Mouse (Mus musculus): ENCODE results near the gene Scrn3. TPM values are rescaled to one million over a fixed set of nuclear protein-coding genes. Genes with fewer than 3 reads are reported as not detected.

Gene Scrn3
- polyA plus RNA-seq, 1 experiment from 2014 or later, result 8.7 TPM

DNA sequence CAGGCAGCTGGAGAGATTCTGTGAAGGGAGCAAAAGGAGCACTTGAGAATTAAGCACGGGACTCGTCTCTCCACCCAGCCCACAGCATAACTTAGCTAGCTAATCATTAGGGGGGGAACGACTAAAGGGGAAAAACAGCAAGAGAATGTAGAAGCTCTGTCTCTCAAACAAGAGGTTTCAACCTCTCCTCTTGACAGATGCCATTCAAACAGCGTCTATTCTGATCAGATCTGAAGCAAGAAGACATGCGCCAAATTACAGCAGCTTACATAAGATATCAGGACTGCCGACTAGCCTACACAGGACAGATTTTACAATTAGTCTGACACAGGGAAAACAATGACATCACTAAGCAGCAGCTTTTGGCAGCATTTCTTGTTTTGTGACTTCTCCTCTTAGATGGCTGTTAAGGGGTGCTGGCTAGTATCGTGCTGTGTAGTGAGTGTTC lies 39.5 kb downstream of the Scrn3 start:
- ATAC-seq, result peak; percentile 88
- Histone ChIP-seq H3K27ac (ENCODE audit: low read length) (peak overlapping the region; percentile 65), H3K4me3 (replicated peaks; ENCODE audit: low read length) (no peak overlapping the region; the same call in 1 of the 2 replicates), H3K4me2 (ENCODE audit: low read length) (peak overlapping the region; percentile 38), H3K36me3 (ENCODE audit: control insufficient read depth, insufficient read depth) (no peaks in the 10 kb centered on the region), H3K9me3 (ENCODE audit: control insufficient read depth, low read length) (no peaks in the 10 kb centered on the region), H3K27me3 (replicated peaks; ENCODE audit: control insufficient read depth, insufficient read depth, low read length) (no peaks in the 10 kb centered on the region), H3K9ac (replicated peaks; ENCODE audit: low read depth, low read length) (no peak overlapping the region), H3K4me1 (replicated peaks; ENCODE audit: control insufficient read depth, insufficient read depth, low read length) (peaks cover 15% of the 10 kb centered on the region)
- 9% methylated on average over 7 of the region's 7 CpGs for WGBS

GRCm38 (mm10) chr2:73357004-73357403 lies 44.6 kb downstream of the Scrn3 start:
- H3K27me3 ChIP-seq (replicated peaks; ENCODE audit: control insufficient read depth, insufficient read depth, low read length), result no peaks in the 10 kb centered on the region
- no peak overlapping the region for H3K4me3 ChIP-seq (replicated peaks; ENCODE audit: low read length)
- H3K36me3 ChIP-seq (ENCODE audit: control insufficient read depth, insufficient read depth), result no peaks in the 10 kb centered on the region
- WGBS, result 82% methylated on average over 18 of the region's 18 CpGs
- no peak overlapping the region for H3K9ac ChIP-seq (replicated peaks; ENCODE audit: low read depth, low read length)
- H3K9me3 ChIP-seq (ENCODE audit: control insufficient read depth, low read length), result no peaks in the 10 kb centered on the region
- H3K4me2 ChIP-seq (ENCODE audit: low read length), result no peak overlapping the region
- H3K27ac ChIP-seq (ENCODE audit: low read length), result no peak overlapping the region
- ATAC-seq, result no peak
- H3K4me1 ChIP-seq (replicated peaks; ENCODE audit: control insufficient read depth, insufficient read depth, low read length), result peaks cover 3% of the 10 kb centered on the region

- H3K9me3 ChIP-seq (ENCODE audit: control insufficient read depth, low read length), result no peaks in the 10 kb centered on the region
- H3K27me3 ChIP-seq (replicated peaks; ENCODE audit: control insufficient read depth, insufficient read depth, low read length), result no peaks in the 10 kb centered on the region
- ATAC-seq, result no peak
- no peaks in the 10 kb centered on the region for H3K4me1 ChIP-seq (replicated peaks; ENCODE audit: control insufficient read depth, insufficient read depth, low read length)
- H3K4me2 ChIP-seq (ENCODE audit: low read length), result no peak overlapping the region
- 91% methylated on average over 5 of the region's 5 CpGs for WGBS
- no peak overlapping the region for H3K4me3 ChIP-seq (replicated peaks; ENCODE audit: low read length)
- no peak overlapping the region for H3K27ac ChIP-seq (ENCODE audit: low read length)
- H3K9ac ChIP-seq (replicated peaks; ENCODE audit: low read depth, low read length), result no peak overlapping the region
- no peaks in the 10 kb centered on the region for H3K36me3 ChIP-seq (ENCODE audit: control insufficient read depth, insufficient read depth)
Measured at GRCm38 (mm10) chr2:73359941-73360340, 47.5 kb downstream of the Scrn3 start.

DNA sequence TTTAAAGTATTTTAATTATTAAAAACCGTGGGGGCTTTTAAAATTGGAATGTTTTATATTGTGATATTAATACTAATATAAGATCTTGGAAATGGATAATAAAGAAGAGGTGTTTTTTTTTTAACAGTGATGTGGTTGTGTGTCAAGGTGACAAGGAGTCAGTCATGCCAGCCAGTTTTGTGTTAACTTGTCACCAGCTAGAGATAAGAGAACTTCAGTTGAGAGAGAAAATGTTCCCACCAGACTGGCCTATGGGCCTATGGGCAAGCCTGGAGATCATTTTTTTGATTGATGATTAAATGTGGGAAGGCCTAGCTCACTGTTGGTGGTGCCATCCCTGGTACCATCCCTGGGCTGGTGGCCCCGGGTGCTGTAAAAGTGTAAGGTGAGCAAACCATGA lies 48.1 kb downstream of the Scrn3 start:
- H3K9ac ChIP-seq (replicated peaks; ENCODE audit: low read depth, low read length), result no peak overlapping the region
- 83% methylated on average over 2 of the region's 2 CpGs for WGBS
- no peak overlapping the region for H3K4me3 ChIP-seq (replicated peaks; ENCODE audit: low read length)
- no peak overlapping the region for H3K4me2 ChIP-seq (ENCODE audit: low read length)
- no peak for ATAC-seq
- no peaks in the 10 kb centered on the region for H3K36me3 ChIP-seq (ENCODE audit: control insufficient read depth, insufficient read depth)
- no peaks in the 10 kb centered on the region for H3K4me1 ChIP-seq (replicated peaks; ENCODE audit: control insufficient read depth, insufficient read depth, low read length)
- H3K27ac ChIP-seq (ENCODE audit: low read length), result no peak overlapping the region
- H3K27me3 ChIP-seq (replicated peaks; ENCODE audit: control insufficient read depth, insufficient read depth, low read length), result no peaks in the 10 kb centered on the region
- no peaks in the 10 kb centered on the region for H3K9me3 ChIP-seq (ENCODE audit: control insufficient read depth, low read length)

DNA sequence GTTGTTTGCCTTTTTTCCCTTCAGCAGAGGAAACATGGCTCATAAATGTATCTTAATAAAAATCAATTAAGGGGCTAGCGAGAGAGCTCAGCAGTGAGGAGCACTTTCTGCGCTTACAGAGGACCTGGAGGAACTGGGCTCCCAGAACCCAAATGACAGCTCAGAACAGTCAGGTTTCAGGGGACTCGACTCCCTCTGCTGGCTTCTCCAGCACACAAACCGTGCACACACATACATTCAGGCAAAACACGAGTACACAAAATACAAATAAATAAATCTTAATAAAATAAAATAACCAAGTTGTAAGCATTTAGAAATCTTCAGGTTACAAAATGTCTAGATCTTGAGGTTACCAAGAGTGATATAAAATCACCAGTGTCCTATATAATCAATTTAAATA lies 51.0 kb downstream of the Scrn3 start:
- Histone ChIP-seq H3K4me2 (ENCODE audit: low read length) (no peak overlapping the region), H3K4me1 (replicated peaks; ENCODE audit: control insufficient read depth, insufficient read depth, low read length) (no peaks in the 10 kb centered on the region), H3K9me3 (ENCODE audit: control insufficient read depth, low read length) (no peaks in the 10 kb centered on the region), H3K27me3 (replicated peaks; ENCODE audit: control insufficient read depth, insufficient read depth, low read length) (no peaks in the 10 kb centered on the region), H3K36me3 (ENCODE audit: control insufficient read depth, insufficient read depth) (no peaks in the 10 kb centered on the region), H3K27ac (ENCODE audit: low read length) (no peak overlapping the region), H3K9ac (replicated peaks; ENCODE audit: low read depth, low read length) (no peak overlapping the region), H3K4me3 (replicated peaks; ENCODE audit: low read length) (no peak overlapping the region)
- ATAC-seq, result no peak
- WGBS, result 78% methylated on average over 5 of the region's 5 CpGs

- no peaks in the 10 kb centered on the region for H3K36me3 ChIP-seq (ENCODE audit: control insufficient read depth, insufficient read depth)
- no peak overlapping the region for H3K27ac ChIP-seq (ENCODE audit: low read length)
- H3K9ac ChIP-seq (replicated peaks; ENCODE audit: low read depth, low read length), result no peak overlapping the region
- H3K4me1 ChIP-seq (replicated peaks; ENCODE audit: control insufficient read depth, insufficient read depth, low read length), result no peaks in the 10 kb centered on the region
- 70% methylated on average over 9 of the region's 9 CpGs for WGBS
- H3K4me3 ChIP-seq (replicated peaks; ENCODE audit: low read length), result no peak overlapping the region
- no peaks in the 10 kb centered on the region for H3K9me3 ChIP-seq (ENCODE audit: control insufficient read depth, low read length)
- no peaks in the 10 kb centered on the region for H3K27me3 ChIP-seq (replicated peaks; ENCODE audit: control insufficient read depth, insufficient read depth, low read length)
- H3K4me2 ChIP-seq (ENCODE audit: low read length), result no peak overlapping the region
- no peak for ATAC-seq
Measured at GRCm38 (mm10) chr2:73371530-73372335, 59.3 kb downstream of the Scrn3 start.

GRCm38 (mm10) chr2:73378326-73378725 lies 65.9 kb downstream of the Scrn3 start:
- Histone ChIP-seq H3K4me3 (replicated peaks; ENCODE audit: low read length) (no peak overlapping the region), H3K36me3 (ENCODE audit: control insufficient read depth, insufficient read depth) (0 out of 2 replicates have a peak, but pooled peaks cover 3% of the 10 kb centered on the region), H3K9ac (replicated peaks; ENCODE audit: low read depth, low read length) (no peak overlapping the region), H3K4me2 (ENCODE audit: low read length) (no peak overlapping the region), H3K4me1 (replicated peaks; ENCODE audit: control insufficient read depth, insufficient read depth, low read length) (no peaks in the 10 kb centered on the region), H3K27ac (ENCODE audit: low read length) (no peak overlapping the region), H3K27me3 (replicated peaks; ENCODE audit: control insufficient read depth, insufficient read depth, low read length) (no peaks in the 10 kb centered on the region), H3K9me3 (ENCODE audit: control insufficient read depth, low read length) (no peaks in the 10 kb centered on the region)
- ATAC-seq, result peak; percentile 33; the same call in 1 of the 2 replicates
- 58% methylated on average over 5 of the region's 5 CpGs for WGBS

DNA sequence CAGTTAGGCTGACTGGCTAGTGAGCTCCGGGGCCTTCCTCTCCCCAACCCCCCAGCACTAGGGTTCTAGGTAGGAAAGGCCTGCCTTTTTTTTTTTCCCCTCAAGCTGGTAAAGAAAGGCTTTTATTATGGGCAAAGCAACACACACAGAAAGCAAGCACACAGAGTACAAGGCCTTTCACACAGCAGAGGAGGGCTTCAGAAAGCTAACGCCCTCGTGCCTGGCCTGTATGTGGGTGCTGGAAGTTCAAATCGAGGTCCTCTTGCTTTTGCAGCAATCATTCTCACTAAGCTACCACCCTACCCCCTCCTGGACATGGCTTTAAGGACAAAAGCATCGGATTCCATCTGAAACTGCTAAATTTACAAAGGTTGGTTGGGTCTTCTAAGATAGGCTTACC lies 67.3 kb downstream of the Scrn3 start:
- H3K4me2 ChIP-seq (ENCODE audit: low read length), result no peak overlapping the region
- H3K4me1 ChIP-seq (replicated peaks; ENCODE audit: control insufficient read depth, insufficient read depth, low read length), result no peaks in the 10 kb centered on the region
- no peak overlapping the region for H3K4me3 ChIP-seq (replicated peaks; ENCODE audit: low read length)
- no peaks in the 10 kb centered on the region for H3K27me3 ChIP-seq (replicated peaks; ENCODE audit: control insufficient read depth, insufficient read depth, low read length)
- no peak overlapping the region for H3K27ac ChIP-seq (ENCODE audit: low read length)
- ATAC-seq, result no peak
- 0 out of 2 replicates have a peak, but pooled peaks cover 3% of the 10 kb centered on the region for H3K36me3 ChIP-seq (ENCODE audit: control insufficient read depth, insufficient read depth)
- WGBS, result 82% methylated on average over 5 of the region's 5 CpGs
- no peak overlapping the region for H3K9ac ChIP-seq (replicated peaks; ENCODE audit: low read depth, low read length)
- H3K9me3 ChIP-seq (ENCODE audit: control insufficient read depth, low read length), result no peaks in the 10 kb centered on the region

GRCm38 (mm10) chr2:73380298-73380975 lies 68.0 kb downstream of the Scrn3 start:
- no peaks in the 10 kb centered on the region for H3K27me3 ChIP-seq (replicated peaks; ENCODE audit: control insufficient read depth, insufficient read depth, low read length)
- H3K9ac ChIP-seq (replicated peaks; ENCODE audit: low read depth, low read length), result no peak overlapping the region
- no peaks in the 10 kb centered on the region for H3K4me1 ChIP-seq (replicated peaks; ENCODE audit: control insufficient read depth, insufficient read depth, low read length)
- no peak for ATAC-seq
- no peak overlapping the region for H3K4me2 ChIP-seq (ENCODE audit: low read length)
- no peaks in the 10 kb centered on the region for H3K9me3 ChIP-seq (ENCODE audit: control insufficient read depth, low read length)
- H3K36me3 ChIP-seq (ENCODE audit: control insufficient read depth, insufficient read depth), result 0 out of 2 replicates have a peak, but pooled peaks cover 3% of the 10 kb centered on the region
- H3K27ac ChIP-seq (ENCODE audit: low read length), result no peak overlapping the region
- no peak overlapping the region for H3K4me3 ChIP-seq (replicated peaks; ENCODE audit: low read length)
- 94% methylated on average over 9 of the region's 9 CpGs for WGBS

Measured in forebrain, embryonic 16.5 days (tissue).